Mouse (Mus musculus): ENCODE measurements around the gene Srrd. TPM values are rescaled to one million over a fixed set of nuclear protein-coding genes. Genes with fewer than 3 reads are reported as not detected.

Srrd gene
- polyA plus RNA-seq, 1 experiment from 2014 or later = 52.4 TPM

GRCm38 (mm10) chr5:112291866-112292265, 51.0 kb downstream of the Srrd start:
- Histone ChIP-seq H3K27ac (replicated peaks; ENCODE audit: low read depth, low read length) (no peak overlapping the region), H3K4me1 (ENCODE audit: control insufficient read depth, insufficient read depth, low read length) (peaks cover 7% of the 10 kb centered on the region), H3K9me3 (ENCODE audit: control insufficient read depth, low read length) (no peaks in the 10 kb centered on the region), H3K4me3 (replicated peaks; ENCODE audit: low read depth, low read length) (no peak overlapping the region), H3K36me3 (ENCODE audit: control insufficient read depth, insufficient read depth, low read length) (no peaks in the 10 kb centered on the region), H3K27me3 (ENCODE audit: control insufficient read depth, insufficient read depth, low read length) (no peaks in the 10 kb centered on the region), H3K9ac (replicated peaks; ENCODE audit: low read length) (no peak overlapping the region), H3K4me2 (ENCODE audit: low read length) (no peak overlapping the region)
- no peak for DNase-seq
- no peak for ATAC-seq (ENCODE audit: low FRiP score, low TSS enrichment)
- WGBS = 70% methylated on average over 5 of the region's 5 CpGs

GRCm38 (mm10) chr5:112290536-112290880, 52.3 kb downstream of the Srrd start:
- Histone ChIP-seq H3K9ac (replicated peaks; ENCODE audit: low read length) (no peak overlapping the region), H3K4me2 (ENCODE audit: low read length) (no peak overlapping the region), H3K4me3 (replicated peaks; ENCODE audit: low read depth, low read length) (no peak overlapping the region), H3K36me3 (ENCODE audit: control insufficient read depth, insufficient read depth, low read length) (no peaks in the 10 kb centered on the region), H3K9me3 (ENCODE audit: control insufficient read depth, low read length) (no peaks in the 10 kb centered on the region), H3K4me1 (ENCODE audit: control insufficient read depth, insufficient read depth, low read length) (peaks cover 7% of the 10 kb centered on the region), H3K27me3 (ENCODE audit: control insufficient read depth, insufficient read depth, low read length) (no peaks in the 10 kb centered on the region), H3K27ac (replicated peaks; ENCODE audit: low read depth, low read length) (no peak overlapping the region)
- DNase-seq (no peak), ATAC-seq (ENCODE audit: low FRiP score, low TSS enrichment) (no peak)
- WGBS = 92% methylated on average over 8 of the region's 8 CpGs

GRCm38 (mm10) chr5:112289819-112290535, 52.9 kb downstream of the Srrd start:
- peaks cover 5% of the 10 kb centered on the region for H3K4me1 ChIP-seq (ENCODE audit: control insufficient read depth, insufficient read depth, low read length)
- no peak for DNase-seq
- H3K9me3 ChIP-seq (ENCODE audit: control insufficient read depth, low read length) = no peaks in the 10 kb centered on the region
- no peak for ATAC-seq (ENCODE audit: low FRiP score, low TSS enrichment)
- H3K27me3 ChIP-seq (ENCODE audit: control insufficient read depth, insufficient read depth, low read length) = no peaks in the 10 kb centered on the region
- H3K4me2 ChIP-seq (ENCODE audit: low read length) = no peak overlapping the region
- no peaks in the 10 kb centered on the region for H3K36me3 ChIP-seq (ENCODE audit: control insufficient read depth, insufficient read depth, low read length)
- H3K4me3 ChIP-seq (replicated peaks; ENCODE audit: low read depth, low read length) = no peak overlapping the region
- H3K9ac ChIP-seq (replicated peaks; ENCODE audit: low read length) = no peak overlapping the region
- no peak overlapping the region for H3K27ac ChIP-seq (replicated peaks; ENCODE audit: low read depth, low read length)
- 89% methylated on average over 16 of the region's 16 CpGs for WGBS

GRCm38 (mm10) chr5:112289236-112289635, 53.6 kb downstream of the Srrd start:
- ATAC-seq (ENCODE audit: low FRiP score, low TSS enrichment) (no peak), DNase-seq (no peak)
- H3K27ac ChIP-seq (replicated peaks; ENCODE audit: low read depth, low read length) = no peak overlapping the region
- no peaks in the 10 kb centered on the region for H3K4me1 ChIP-seq (ENCODE audit: control insufficient read depth, insufficient read depth, low read length)
- H3K27me3 ChIP-seq (ENCODE audit: control insufficient read depth, insufficient read depth, low read length) = no peaks in the 10 kb centered on the region
- no peaks in the 10 kb centered on the region for H3K9me3 ChIP-seq (ENCODE audit: control insufficient read depth, low read length)
- H3K4me2 ChIP-seq (ENCODE audit: low read length) = no peak overlapping the region
- H3K9ac ChIP-seq (replicated peaks; ENCODE audit: low read length) = no peak overlapping the region
- WGBS = 81% methylated on average over 8 of the region's 8 CpGs
- H3K4me3 ChIP-seq (replicated peaks; ENCODE audit: low read depth, low read length) = no peak overlapping the region
- no peaks in the 10 kb centered on the region for H3K36me3 ChIP-seq (ENCODE audit: control insufficient read depth, insufficient read depth, low read length)

- Histone ChIP-seq H3K36me3 (ENCODE audit: control insufficient read depth, insufficient read depth, low read length) (no peaks in the 10 kb centered on the region), H3K4me3 (replicated peaks; ENCODE audit: low read depth, low read length) (no peak overlapping the region), H3K27me3 (ENCODE audit: control insufficient read depth, insufficient read depth, low read length) (no peaks in the 10 kb centered on the region), H3K4me2 (ENCODE audit: low read length) (no peak overlapping the region), H3K27ac (replicated peaks; ENCODE audit: low read depth, low read length) (no peak overlapping the region), H3K4me1 (ENCODE audit: control insufficient read depth, insufficient read depth, low read length) (no peaks in the 10 kb centered on the region), H3K9ac (replicated peaks; ENCODE audit: low read length) (no peak overlapping the region), H3K9me3 (ENCODE audit: control insufficient read depth, low read length) (no peaks in the 10 kb centered on the region)
- ATAC-seq (ENCODE audit: low FRiP score, low TSS enrichment) = no peak
- WGBS = 87% methylated on average over 9 of the region's 9 CpGs
- DNase-seq = no peak
Observed at GRCm38 (mm10) chr5:112288193-112289141, 54.4 kb downstream of the Srrd start.

GRCm38 (mm10) chr5:112287652-112288051, 55.2 kb downstream of the Srrd start:
- no peak overlapping the region for H3K27ac ChIP-seq (replicated peaks; ENCODE audit: low read depth, low read length)
- H3K4me2 ChIP-seq (ENCODE audit: low read length) = no peak overlapping the region
- no peaks in the 10 kb centered on the region for H3K4me1 ChIP-seq (ENCODE audit: control insufficient read depth, insufficient read depth, low read length)
- H3K9ac ChIP-seq (replicated peaks; ENCODE audit: low read length) = no peak overlapping the region
- ATAC-seq (ENCODE audit: low FRiP score, low TSS enrichment) (no peak), DNase-seq (no peak)
- no peaks in the 10 kb centered on the region for H3K36me3 ChIP-seq (ENCODE audit: control insufficient read depth, insufficient read depth, low read length)
- H3K9me3 ChIP-seq (ENCODE audit: control insufficient read depth, low read length) = no peaks in the 10 kb centered on the region
- 90% methylated on average over 2 of the region's 2 CpGs for WGBS
- H3K4me3 ChIP-seq (replicated peaks; ENCODE audit: low read depth, low read length) = no peak overlapping the region
- no peaks in the 10 kb centered on the region for H3K27me3 ChIP-seq (ENCODE audit: control insufficient read depth, insufficient read depth, low read length)

Other genes with a start within 250 kb of the Srrd start
- gene Cryba4, start 90.5 kb downstream of the Srrd start, polyA plus RNA-seq (2014; fragmentation: Nextera tagmentation; extraction: Ambion mirVana) = 0.93 and 1.2 TPM in 2 replicates
- gene Crybb1, start 87.2 kb downstream of the Srrd start, polyA plus RNA-seq (2014; fragmentation: Nextera tagmentation; extraction: Ambion mirVana) = 1.9 and 3.8 TPM in 2 replicates
- 24.7 and 26.4 TPM in 2 replicates for gene Tpst2, start 66.3 kb downstream of the Srrd start, polyA plus RNA-seq (2014; fragmentation: Nextera tagmentation; extraction: Ambion mirVana)
- gene Tfip11, start 16.7 kb downstream of the Srrd start, polyA plus RNA-seq (2014; fragmentation: Nextera tagmentation; extraction: Ambion mirVana) = 29.1 and 29.9 TPM in 2 replicates
- gene Hps4, start within 50 bp of the Srrd start, polyA plus RNA-seq (2014; fragmentation: Nextera tagmentation; extraction: Ambion mirVana) = 42.0 and 47.4 TPM in 2 replicates
- 0.12 and 0.26 TPM in 2 replicates for gene Gm6583, start 13.0 kb upstream of the Srrd start, polyA plus RNA-seq (2014; fragmentation: Nextera tagmentation; extraction: Ambion mirVana)
- gene Asphd2, start 51.8 kb upstream of the Srrd start, polyA plus RNA-seq (2014; fragmentation: Nextera tagmentation; extraction: Ambion mirVana) = 91.5 and 103 TPM in 2 replicates
- 0.26 and 0.61 TPM in 2 replicates for gene Gm6588, start 106.4 kb upstream of the Srrd start, polyA plus RNA-seq (2014; fragmentation: Nextera tagmentation; extraction: Ambion mirVana)
- 46.3 and 49.9 TPM in 2 replicates for gene Sez6l, start 234.1 kb upstream of the Srrd start, polyA plus RNA-seq (2014; fragmentation: Nextera tagmentation; extraction: Ambion mirVana)

Measured in midbrain, embryonic 14.5 days (tissue).